Mouse (Mus musculus) cerebellum, adult 2 months (tissue): ENCODE data around the gene Cadps.
A peak's percentile ranks its signal among the peaks of the same experiment; 100 is the strongest.

ENCODE experiments used
- CTCF ChIP-seq: fragments of 200-500 bp; IDR thresholded peaks from 2 replicates; pipeline ENCODE4 v1.5.1; 2011; ENCODE audit warnings: low read depth, mild to moderate bottlenecking, control low read depth, low read length, moderate library complexity, borderline replicate concordance; ENCODE audit not compliant: insufficient read depth
- POLR2A ChIP-seq: fragments of 200-500 bp; IDR thresholded peaks from 2 replicates; pipeline ENCODE4 v1.6.1; 2011; ENCODE audit warnings: low read length, control low read depth, borderline replicate concordance; ENCODE audit not compliant: insufficient read depth

- TF ChIP-seq POLR2A (no peak), CTCF (peak; percentile 78)
Measured at GRCm38 (mm10) chr14:12529961-12530542, 292.8 kb downstream of the Cadps start.
